Mouse (Mus musculus) myocyte (in vitro differentiated cells): Measurements from ENCODE around the gene Hnrnpk. TPM values are rescaled to one million over a fixed set of nuclear protein-coding genes. Genes with fewer than 3 reads are reported as not detected.
"Not testable (repeated sequence)": the region's sequence is repeated elsewhere in the genome, so short reads cannot be mapped to it uniquely, and the experiment has no call there.

Experiments
- H3K27me3 ChIP-seq: one replicate; pipeline ENCODE4 v1.6.1; 2011; ENCODE audit not compliant: control insufficient read depth, insufficient read depth, insufficient read length
- H3K36me3 ChIP-seq: one replicate; pipeline ENCODE4 v1.6.1; 2011; ENCODE audit not compliant: control insufficient read depth, insufficient read depth
- H3K4me2 ChIP-seq: one replicate; pipeline ENCODE4 v1.6.1; 2011; ENCODE audit warnings: low read depth, control low read depth
- H3K4me3 ChIP-seq: one replicate; pipeline ENCODE4 v1.5.1; 2011; ENCODE audit warnings: mild to moderate bottlenecking, control low read depth, moderate library complexity
- H3K79me2 ChIP-seq: one replicate; pipeline ENCODE4 v1.6.1; 2011; ENCODE audit not compliant: control insufficient read depth, insufficient read depth
- H3ac ChIP-seq: one replicate; pipeline ENCODE4 v1.6.1; 2011; ENCODE audit not compliant: control insufficient read depth, insufficient read length
- CEBPB ChIP-seq: IDR thresholded peaks from 2 replicates; pipeline ENCODE4 v1.6.1; 2011; ENCODE audit warnings: mild to moderate bottlenecking, moderate library complexity; ENCODE audit not compliant: poor library complexity, insufficient read depth, severe bottlenecking
- E2F4 ChIP-seq: IDR thresholded peaks from one replicate; pipeline ENCODE4 v1.6.1; 2011; ENCODE audit warnings: mild to moderate bottlenecking, control low read depth, moderate library complexity; ENCODE audit not compliant: insufficient read depth
- MAX ChIP-seq: IDR thresholded peaks from one replicate; pipeline ENCODE4 v1.6.1; 2011; ENCODE audit warnings: low read depth, mild to moderate bottlenecking, control low read depth
- MYOD1 ChIP-seq, 3 experiments: IDR thresholded peaks; one replicate each; pipeline ENCODE4 v1.6.1; 2011; ENCODE audit warnings: control low read depth in 2 of 3, low read depth in 2 of 3, mild to moderate bottlenecking in 2 of 3, moderate library complexity in 1 of 3; ENCODE audit not compliant: insufficient read length in 2 of 3, control insufficient read depth in 1 of 3
- MYOG ChIP-seq, 3 experiments: IDR thresholded peaks; one replicate each; pipeline ENCODE4 v1.6.1; 2011; ENCODE audit warnings: control low read depth in 2 of 3, low read depth in 2 of 3, mild to moderate bottlenecking in 2 of 3; ENCODE audit not compliant: insufficient read length in 2 of 3, control insufficient read depth in 1 of 3, insufficient read depth in 1 of 3
- POLR2A ChIP-seq: IDR thresholded peaks from one replicate; pipeline ENCODE4 v1.6.1; 2011; ENCODE audit warnings: low read depth, mild to moderate bottlenecking, control low read depth, moderate library complexity; ENCODE audit not compliant: insufficient read length
- POLR2AphosphoS2 ChIP-seq: IDR thresholded peaks from one replicate; pipeline ENCODE4 v1.6.1; 2011; ENCODE audit warnings: low read depth, control low read depth; ENCODE audit not compliant: insufficient read length
- REST ChIP-seq: IDR thresholded peaks from one replicate; pipeline ENCODE4 v1.6.1; 2011; ENCODE audit warnings: mild to moderate bottlenecking, control low read depth, moderate library complexity; ENCODE audit not compliant: insufficient read depth, insufficient read length
- SRF ChIP-seq: IDR thresholded peaks from one replicate; pipeline ENCODE4 v1.6.1; 2011; ENCODE audit warnings: low read depth; ENCODE audit not compliant: control insufficient read depth, insufficient read length
- TCF12 ChIP-seq: IDR thresholded peaks from one replicate; pipeline ENCODE4 v1.6.1; 2011; ENCODE audit warnings: mild to moderate bottlenecking, control low read depth; ENCODE audit not compliant: poor library complexity, insufficient read depth, severe bottlenecking
- TCF3 ChIP-seq: IDR thresholded peaks from one replicate; pipeline ENCODE4 v1.6.1; 2011; ENCODE audit warnings: low read depth, control low read depth; ENCODE audit not compliant: insufficient read length
- USF1 ChIP-seq: IDR thresholded peaks from one replicate; pipeline ENCODE4 v1.6.1; 2011; ENCODE audit warnings: low read depth, mild to moderate bottlenecking, control low read depth, moderate library complexity
- polyA plus RNA-seq: library from polyadenylated mRNA; unstranded; fragments of >200 nt; fragmentation: generic; extraction: Trizol; gene quantifications from one replicate; pipeline ENCODE4 v1.2.1, GENCODE M21; 2012; ENCODE audit warnings: missing spikeins

The Hnrnpk gene
- 289 TPM for polyA plus RNA-seq

DNA sequence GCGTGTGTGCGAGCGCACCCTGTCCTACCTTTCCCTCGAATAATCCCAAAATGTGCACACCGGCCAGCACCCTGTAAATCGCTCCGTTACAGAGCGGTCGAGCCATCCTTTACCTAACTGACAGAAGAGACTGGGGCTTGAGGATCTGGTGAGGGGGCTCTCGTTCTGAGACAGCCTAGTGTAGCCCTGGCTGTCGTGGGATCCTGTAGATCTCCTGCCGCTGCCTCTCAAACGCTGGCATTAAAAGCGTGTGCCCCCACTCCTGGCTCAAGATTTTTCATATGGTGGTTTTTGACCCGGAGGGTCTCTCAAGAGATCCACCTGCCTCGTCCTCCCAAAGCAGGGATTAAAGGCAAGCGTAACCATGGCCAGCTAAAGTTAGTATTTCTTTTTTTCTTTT, at the start of gene Hnrnpk:
Gene Hnrnpk (minus strand): TSS at position 101 of the 400 bp plus-strand sequence.
- Histone ChIP-seq H3K4me2 (peak within 1 kb of the TSS; percentile 68), H3K79me2 (peaks cover 73% of the 10 kb centered on the region), H3K36me3 (peaks cover 18% of the 10 kb centered on the region), H3ac (peak within 1 kb of the TSS; percentile 74), H3K4me3 (peak within 1 kb of the TSS; percentile 79)
- not testable (repeated sequence) for H3K27me3 ChIP-seq

GRCm38 (mm10) chr13:58452246-58452645, 49.1 kb upstream of the Hnrnpk start:
- Histone ChIP-seq H3K4me2 (no peak overlapping the region), H3K4me3 (peak overlapping the region; percentile 7), H3K36me3 (no peaks in the 10 kb centered on the region), H3K79me2 (no peaks in the 10 kb centered on the region), H3K27me3 (no peaks in the 10 kb centered on the region), H3ac (no peak overlapping the region)
- TF ChIP-seq MYOG (IDR thresholded peaks at IDR 0.05; ENCODE audit: control insufficient read depth in 1 of 3, insufficient read depth in 1 of 3, insufficient read length in 2 of 3, low read depth in 2 of 3): no peak
- no peak for TF ChIP-seq SRF
- no peak for TF ChIP-seq E2F4
- TF ChIP-seq TCF3: no peak
- TF ChIP-seq TCF12: no peak
- no peak for TF ChIP-seq CEBPB
- TF ChIP-seq POLR2AphosphoS2: no peak
- TF ChIP-seq REST: no peak
- TF ChIP-seq MYOD1 (IDR thresholded peaks at IDR 0.05; ENCODE audit: control insufficient read depth in 1 of 3, insufficient read length in 2 of 3, low read depth in 2 of 3): no peak
- TF ChIP-seq USF1: no peak
- no peak for TF ChIP-seq POLR2A

GRCm38 (mm10) chr13:58450459-58451182, 47.5 kb upstream of the Hnrnpk start:
- H3K36me3 ChIP-seq: no peaks in the 10 kb centered on the region
- H3K79me2 ChIP-seq: no peaks in the 10 kb centered on the region
- no peak overlapping the region for H3K4me3 ChIP-seq
- H3K27me3 ChIP-seq: no peaks in the 10 kb centered on the region
- TF ChIP-seq REST: no peak
- TF ChIP-seq MAX: no peak
- no peak for TF ChIP-seq POLR2A
- no peak for TF ChIP-seq TCF3
- no peak for TF ChIP-seq MYOD1 (IDR thresholded peaks at IDR 0.05; ENCODE audit: control insufficient read depth in 1 of 3, insufficient read length in 2 of 3, low read depth in 2 of 3)
- no peak overlapping the region for H3ac ChIP-seq
- H3K4me2 ChIP-seq: no peak overlapping the region

DNA sequence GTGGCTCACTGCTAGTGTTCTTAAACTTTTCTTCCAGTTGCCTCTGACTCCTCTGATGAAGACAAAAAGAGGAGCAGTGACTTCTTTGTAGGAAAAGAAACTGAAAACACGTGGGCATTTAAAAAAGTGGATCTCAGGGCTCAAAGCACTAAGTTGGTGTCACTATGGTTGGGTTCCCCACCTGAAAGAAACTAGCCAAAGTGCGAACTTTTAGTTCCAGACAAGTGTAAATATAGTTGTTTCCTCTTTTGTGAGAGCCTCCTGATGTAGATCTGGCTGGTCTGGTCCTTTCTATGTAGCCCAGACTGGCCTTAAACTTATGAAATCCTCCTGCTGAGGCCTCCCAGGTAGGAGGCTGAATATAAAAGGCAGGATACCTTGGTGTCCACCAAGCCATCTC, 43.4 kb upstream of the Hnrnpk start:
- Histone ChIP-seq H3K27me3 (no peaks in the 10 kb centered on the region), H3K4me3 (no peak overlapping the region), H3K36me3 (no peaks in the 10 kb centered on the region), H3K4me2 (no peak overlapping the region), H3ac (no peak overlapping the region), H3K79me2 (no peaks in the 10 kb centered on the region)
- TF ChIP-seq MYOD1 (IDR thresholded peaks at IDR 0.05; ENCODE audit: control insufficient read depth in 1 of 3, insufficient read length in 2 of 3, low read depth in 2 of 3): no peak

DNA sequence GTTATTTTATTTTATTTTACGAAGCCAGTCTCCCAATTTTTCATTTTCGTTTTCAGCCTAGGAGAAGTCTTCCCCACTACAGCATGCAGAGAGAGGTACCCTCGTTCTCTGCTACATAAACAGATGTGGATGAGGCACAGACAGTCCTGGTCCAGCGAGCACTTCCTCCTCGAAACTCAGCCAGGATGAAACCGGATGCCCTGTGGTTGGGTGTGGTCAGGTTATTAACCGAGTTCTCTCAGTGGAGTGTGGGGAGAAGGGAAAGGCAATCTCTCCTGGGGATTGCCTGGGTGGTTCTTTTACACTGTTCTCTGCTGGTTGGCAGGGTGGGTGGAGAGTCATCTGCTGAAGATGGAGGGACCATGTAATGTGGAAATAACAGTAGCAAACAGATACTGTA, 40.6 kb upstream of the Hnrnpk start:
- Histone ChIP-seq H3K36me3 (no peaks in the 10 kb centered on the region), H3K4me2 (peak overlapping the region; percentile 58), H3K27me3 (no peaks in the 10 kb centered on the region), H3K4me3 (no peak overlapping the region), H3K79me2 (no peaks in the 10 kb centered on the region), H3ac (no peak overlapping the region)
- TF ChIP-seq POLR2A (no peak), MAX (no peak), MYOD1 (IDR thresholded peaks at IDR 0.05; ENCODE audit: control insufficient read depth in 1 of 3, insufficient read length in 2 of 3, low read depth in 2 of 3) (peak in 1 of 3 experiments; percentile 2), CEBPB (no peak), POLR2AphosphoS2 (no peak)

DNA sequence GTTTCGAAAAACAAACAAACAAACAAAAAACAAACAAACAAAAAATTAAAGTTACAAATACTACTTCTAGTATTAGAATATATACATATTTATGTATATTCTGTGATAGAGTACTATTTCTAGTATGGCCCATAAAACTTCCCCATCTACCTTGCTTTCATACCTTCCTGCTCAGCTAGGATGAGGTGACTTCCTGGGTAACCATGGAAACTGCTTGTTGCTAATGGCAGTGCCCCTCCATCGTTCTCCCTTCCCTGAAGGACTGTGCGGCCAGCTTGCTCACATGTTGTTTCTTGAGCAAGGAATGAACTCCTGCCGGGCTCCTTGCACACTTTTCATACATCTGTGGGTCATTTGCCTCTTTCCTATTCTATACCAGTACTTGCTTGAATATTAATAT, 40.2 kb upstream of the Hnrnpk start:
- Histone ChIP-seq H3ac (no peak overlapping the region), H3K4me2 (peak overlapping the region; percentile 58), H3K27me3 (no peaks in the 10 kb centered on the region), H3K36me3 (no peaks in the 10 kb centered on the region), H3K79me2 (no peaks in the 10 kb centered on the region), H3K4me3 (no peak overlapping the region)
- TF ChIP-seq POLR2A (no peak), TCF3 (no peak), SRF (no peak), REST (no peak), MAX (no peak), E2F4 (no peak), MYOG (IDR thresholded peaks at IDR 0.05; ENCODE audit: control insufficient read depth in 1 of 3, insufficient read depth in 1 of 3, insufficient read length in 2 of 3, low read depth in 2 of 3) (no peak), USF1 (no peak), POLR2AphosphoS2 (no peak), CEBPB (no peak)
